17 mouse cellular contexts compared by ENCODE assay signal in the genomic region with DNA sequence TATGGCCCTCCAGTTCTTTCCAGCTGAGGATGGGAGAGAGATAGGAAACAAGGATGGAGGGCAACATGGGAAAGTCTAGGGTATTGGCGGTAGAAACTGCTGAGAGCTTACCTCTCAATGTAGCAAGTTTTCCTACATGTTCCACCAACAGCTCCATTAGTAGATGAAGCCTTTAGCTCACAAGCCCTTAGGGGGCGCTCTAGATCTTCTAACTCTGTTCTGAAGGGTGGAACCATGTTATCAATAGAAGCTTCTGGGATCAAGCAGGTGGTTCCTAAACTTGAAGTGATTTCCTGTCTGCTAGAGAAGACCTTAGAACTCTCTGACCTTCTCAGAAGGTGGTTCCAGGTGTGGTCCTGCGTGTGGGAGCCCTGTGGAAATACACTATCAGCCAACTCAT.
DNase-seq lines count a peak whose midpoint lies in the region; ATAC-seq lines count a peak whose summit lies in the region.
"Had no signal": no experiment of that assay in that cellular context is flagged by ENCODE, and none has a peak within 500 bp of the region (broad histone marks: within the 10 kb centered on the region; RNA-seq: fewer than 3 reads in every experiment).

No protein-coding gene starts in this region.

- H3K4me1 ChIP-seq in midbrain, embryonic 11.5 days (ENCODE audit: control insufficient read depth, insufficient read depth, low read length) = no peaks in the 10 kb centered on the region
- H3K4me1 ChIP-seq: heart, embryonic 15.5 days; limb, embryonic 12.5 days had no signal

- H3K9me3 ChIP-seq in midbrain, embryonic 11.5 days (ENCODE audit: control insufficient read depth, low read length) = no peaks in the 10 kb centered on the region
- H3K9me3 ChIP-seq: heart, embryonic 15.5 days; hindbrain, embryonic 10.5 days; limb, embryonic 12.5 days had no signal

- H3K9ac ChIP-seq in midbrain, embryonic 11.5 days (ENCODE audit: low read length) = no peak overlapping the region
- H3K9ac ChIP-seq: heart, embryonic 15.5 days; limb, embryonic 12.5 days; liver, embryonic 14.5 days had no signal

- no peak overlapping the region for H3K4me2 ChIP-seq in midbrain, embryonic 11.5 days
- H3K4me2 ChIP-seq: heart, embryonic 15.5 days; limb, embryonic 12.5 days had no signal

- H3K27ac ChIP-seq in midbrain, embryonic 11.5 days (ENCODE audit: low read depth, low read length) = no peak overlapping the region
- H3K27ac ChIP-seq: gastrocnemius, adult 2 months; heart, adult 2 months; heart, embryonic 15.5 days; hindbrain, embryonic 10.5 days; limb, embryonic 12.5 days; liver, embryonic 14.5 days had no signal

- H3K27me3 ChIP-seq in midbrain, embryonic 11.5 days (ENCODE audit: control insufficient read depth, insufficient read depth, low read length) = no peaks in the 10 kb centered on the region
- H3K27me3 ChIP-seq: heart, embryonic 15.5 days; limb, embryonic 12.5 days had no signal

- ATAC-seq in erythroblast, adult 5-6 weeks (replicated peaks; ENCODE audit: low FRiP score, poor library complexity, severe bottlenecking) = no peak
- no peak for ATAC-seq in midbrain, embryonic 11.5 days (ENCODE audit: low FRiP score)
- ATAC-seq: forebrain, embryonic 16.5 days had no signal

- peak; percentile 65 for DNase-seq in layer of hippocampus, adult 11-12 months (ENCODE audit: low spot score)
- no peak for DNase-seq in layer of hippocampus, postnatal 10 days (ENCODE audit: low spot score in 2 of 2)
- peak; percentile 11 for DNase-seq in A20 (ENCODE audit: low read depth, low spot score)
- DNase-seq in ES-CJ7 (ENCODE audit: low read depth, low spot score) = peak; percentile 60
- peak; percentile 63 for DNase-seq in brain, adult 2 months (ENCODE audit: low read depth, low spot score)
- DNase-seq in gastrocnemius, postnatal 4 days (ENCODE audit: low spot score in 2 of 2) = no peak
- DNase-seq in midbrain, embryonic 11.5 days (ENCODE audit: low spot score, missing footprints) = no peak
- DNase-seq: gastrocnemius, adult 2 months; heart, adult 2 months; kidney, adult 18-20 months; right cerebral cortex, postnatal 14 days had no signal

- H3K4me3 ChIP-seq in midbrain, embryonic 11.5 days (ENCODE audit: low read depth, low read length) = no peak overlapping the region
- H3K4me3 ChIP-seq: gastrocnemius, adult 2 months; heart, adult 2 months; heart, embryonic 15.5 days; hindbrain, embryonic 10.5 days; limb, embryonic 12.5 days had no signal

- H3K36me3 ChIP-seq in midbrain, embryonic 11.5 days (ENCODE audit: control insufficient read depth, insufficient read depth, low read length) = no peaks in the 10 kb centered on the region
- H3K36me3 ChIP-seq: heart, embryonic 15.5 days; hindbrain, embryonic 10.5 days; limb, embryonic 12.5 days had no signal

- 72% methylated on average over 3 of the region's 3 CpGs for WGBS in midbrain, embryonic 11.5 days

Comparison
In these comparisons a context has a peak if more than half of its experiments do, and no peak if none do; other contexts are left out.
1. DNase-seq: peak in layer of hippocampus, adult 11-12 months (single experiment), A20 (single experiment), ES-CJ7 (single experiment) and brain, adult 2 months (single experiment); none in layer of hippocampus, postnatal 10 days (0 of 2), gastrocnemius, postnatal 4 days (0 of 2) and midbrain, embryonic 11.5 days (single experiment).